Mouse (Mus musculus) lung, embryonic 16.5 days (tissue): ENCODE measurements at regions not wholly inside any gene's neighbourhood (a gene's known extent, or its start where the extent isn't known, plus 50 kb on each side); places are given as distances from the start of the nearest gene placed in this dataset.

ENCODE experiments used
- ATAC-seq: fragments of 200-750 bp; cut with Nextera tagmentation; 2 replicates; pipeline ENCODE4 v1.8.0; 2017; ENCODE audit warnings: low read depth, mild to moderate bottlenecking, moderate library complexity
- H3K27ac ChIP-seq: fragments of 300-500 bp; sonication (generic); 2 replicates; pipeline ENCODE4 v1.5.1; 2014; ENCODE audit warnings: mild to moderate bottlenecking, control low read depth, low read length
- H3K27me3 ChIP-seq: fragments of 300-500 bp; sonication (generic); 2 replicates; pipeline ENCODE4 v1.6.1; 2014; ENCODE audit warnings: low read depth, low read length, mixed read lengths; ENCODE audit not compliant: control insufficient read depth, insufficient read depth
- H3K36me3 ChIP-seq: fragments of 300-500 bp; sonication (generic); 2 replicates; pipeline ENCODE4 v1.6.1; 2014; ENCODE audit warnings: low read length; ENCODE audit not compliant: control insufficient read depth, insufficient read depth
- H3K4me1 ChIP-seq: fragments of 300-500 bp; sonication (generic); replicated peaks from 2 replicates; pipeline ENCODE4 v1.6.1; 2014; ENCODE audit warnings: low read length, mixed read lengths; ENCODE audit not compliant: control insufficient read depth, insufficient read depth
- H3K4me2 ChIP-seq: fragments of 300-500 bp; sonication (generic); 2 replicates; pipeline ENCODE4 v1.6.1; 2014; ENCODE audit warnings: low read depth, low read length, control low read depth
- H3K4me3 ChIP-seq: fragments of 300-500 bp; sonication (generic); 2 replicates; pipeline ENCODE4 v1.5.1; 2014; ENCODE audit warnings: mild to moderate bottlenecking, low read length, control low read depth
- H3K9ac ChIP-seq: fragments of 300-500 bp; sonication (generic); 2 replicates; pipeline ENCODE4 v1.6.1; 2014; ENCODE audit warnings: low read length, control low read depth
- H3K9me3 ChIP-seq: fragments of 300-500 bp; sonication (generic); 2 replicates; pipeline ENCODE4 v1.6.1; 2016; ENCODE audit warnings: low read length; ENCODE audit not compliant: control insufficient read depth
- WGBS: fragments of 180-500 bp; shearing (Covaris S2); extraction: QIAGEN DNeasy Blood & Tissue Kit; methylation state at CpG from one replicate; pipeline ENCODE4 v1.1.7; 2014; 5-methylcytosine and 5-hydroxymethylcytosine counted together

- H3K9me3 ChIP-seq, result no peaks in the 10 kb centered on the region
- WGBS, result 51% methylated on average over 2 of the region's 2 CpGs
- H3K9ac ChIP-seq, result no peak overlapping the region
- no peaks in the 10 kb centered on the region; the same call in 1 of the 2 replicates for H3K4me1 ChIP-seq
- no peaks in the 10 kb centered on the region for H3K36me3 ChIP-seq
- no peaks in the 10 kb centered on the region for H3K27me3 ChIP-seq
- no peak overlapping the region for H3K4me3 ChIP-seq
- no peak overlapping the region for H3K4me2 ChIP-seq
- H3K27ac ChIP-seq, result 0 out of 2 replicates have a peak overlapping the region, but pooled peaks have one; percentile 12
- peak; percentile 95 for ATAC-seq
Observed at GRCm38 (mm10) chr1:10877391-10878170, 536.3 kb upstream of the A830018L16Rik start.

GRCm38 (mm10) chr1:10878221-10878760, 535.6 kb upstream of the A830018L16Rik start:
- H3K36me3 ChIP-seq, result no peaks in the 10 kb centered on the region

GRCm38 (mm10) chr1:10880026-10880727, 533.7 kb upstream of the A830018L16Rik start:
- Histone ChIP-seq H3K4me3 (no peak overlapping the region), H3K4me2 (no peak overlapping the region), H3K9ac (no peak overlapping the region), H3K27me3 (no peaks in the 10 kb centered on the region), H3K36me3 (no peaks in the 10 kb centered on the region), H3K27ac (no peak overlapping the region), H3K9me3 (no peaks in the 10 kb centered on the region), H3K4me1 (no peaks in the 10 kb centered on the region; the same call in 1 of the 2 replicates)
- 66% methylated on average over 12 of the region's 12 CpGs for WGBS
- no peak for ATAC-seq

More at GRCm38 (mm10) chr1:10878221-10878760, 535.6 kb upstream of the A830018L16Rik start:
- WGBS, result 55% methylated on average over 3 of the region's 3 CpGs
- Histone ChIP-seq H3K27ac (no peak overlapping the region), H3K9me3 (no peaks in the 10 kb centered on the region), H3K27me3 (no peaks in the 10 kb centered on the region), H3K9ac (no peak overlapping the region), H3K4me3 (no peak overlapping the region), H3K4me1 (no peaks in the 10 kb centered on the region; the same call in 1 of the 2 replicates), H3K4me2 (no peak overlapping the region)
- no peak for ATAC-seq

- Histone ChIP-seq H3K9ac (no peak overlapping the region), H3K4me3 (no peak overlapping the region), H3K4me2 (no peak overlapping the region), H3K9me3 (no peaks in the 10 kb centered on the region), H3K27ac (no peak overlapping the region), H3K36me3 (no peaks in the 10 kb centered on the region), H3K4me1 (no peaks in the 10 kb centered on the region), H3K27me3 (no peaks in the 10 kb centered on the region)
- no peak for ATAC-seq
- WGBS, result 62% methylated on average over 2 of the region's 2 CpGs
Observed at GRCm38 (mm10) chr1:10898806-10899205, 515.1 kb upstream of the A830018L16Rik start.

- no peak overlapping the region for H3K9ac ChIP-seq
- H3K27ac ChIP-seq, result no peak overlapping the region
- H3K27me3 ChIP-seq, result no peaks in the 10 kb centered on the region
- H3K9me3 ChIP-seq, result no peaks in the 10 kb centered on the region
- WGBS, result 14% methylated on average over 1 of the region's 1 CpGs
- no peaks in the 10 kb centered on the region for H3K36me3 ChIP-seq
- no peak for ATAC-seq
- H3K4me1 ChIP-seq, result no peaks in the 10 kb centered on the region
- H3K4me2 ChIP-seq, result no peak overlapping the region
- no peak overlapping the region for H3K4me3 ChIP-seq
Observed at GRCm38 (mm10) chr1:10902721-10903120, 511.2 kb upstream of the A830018L16Rik start.

GRCm38 (mm10) chr1:10919958-10920357, 493.9 kb upstream of the A830018L16Rik start:
- no peak overlapping the region for H3K27ac ChIP-seq
- no peak for ATAC-seq
- H3K4me1 ChIP-seq, result no peaks in the 10 kb centered on the region
- H3K4me3 ChIP-seq, result no peak overlapping the region
- no peak overlapping the region for H3K9ac ChIP-seq
- 92% methylated on average over 3 of the region's 3 CpGs for WGBS
- no peaks in the 10 kb centered on the region for H3K27me3 ChIP-seq
- H3K4me2 ChIP-seq, result no peak overlapping the region
- H3K36me3 ChIP-seq, result no peaks in the 10 kb centered on the region
- no peaks in the 10 kb centered on the region for H3K9me3 ChIP-seq

- ATAC-seq, result peak; percentile 84
- peak overlapping the region; percentile 73 for H3K27ac ChIP-seq
- no peaks in the 10 kb centered on the region for H3K27me3 ChIP-seq
Observed at GRCm38 (mm10) chr1:10932378-10933077, 481.4 kb upstream of the A830018L16Rik start.

GRCm38 (mm10) chr1:10933206-10933605, 480.7 kb upstream of the A830018L16Rik start:
- Histone ChIP-seq H3K27me3 (no peaks in the 10 kb centered on the region), H3K4me1 (peaks cover 3% of the 10 kb centered on the region; the same call in 1 of the 2 replicates), H3K27ac (peak overlapping the region; percentile 73), H3K4me3 (no peak overlapping the region), H3K9me3 (no peaks in the 10 kb centered on the region), H3K36me3 (no peaks in the 10 kb centered on the region), H3K9ac (no peak overlapping the region), H3K4me2 (no peak overlapping the region)
- peak; percentile 43; the same call in 1 of the 2 replicates for ATAC-seq

More at GRCm38 (mm10) chr1:10932378-10933077, 481.4 kb upstream of the A830018L16Rik start:
- Histone ChIP-seq H3K4me3 (no peak overlapping the region), H3K4me2 (peak overlapping the region; percentile 7; the same call in 1 of the 2 replicates), H3K9ac (no peak overlapping the region), H3K9me3 (no peaks in the 10 kb centered on the region), H3K4me1 (peaks cover 3% of the 10 kb centered on the region; the same call in 1 of the 2 replicates), H3K36me3 (no peaks in the 10 kb centered on the region)
- 35% methylated on average over 5 of the region's 5 CpGs for WGBS
